Mouse (Mus musculus): ENCODE measurements around the gene Zfp108.

Zfp108 gene

DNA sequence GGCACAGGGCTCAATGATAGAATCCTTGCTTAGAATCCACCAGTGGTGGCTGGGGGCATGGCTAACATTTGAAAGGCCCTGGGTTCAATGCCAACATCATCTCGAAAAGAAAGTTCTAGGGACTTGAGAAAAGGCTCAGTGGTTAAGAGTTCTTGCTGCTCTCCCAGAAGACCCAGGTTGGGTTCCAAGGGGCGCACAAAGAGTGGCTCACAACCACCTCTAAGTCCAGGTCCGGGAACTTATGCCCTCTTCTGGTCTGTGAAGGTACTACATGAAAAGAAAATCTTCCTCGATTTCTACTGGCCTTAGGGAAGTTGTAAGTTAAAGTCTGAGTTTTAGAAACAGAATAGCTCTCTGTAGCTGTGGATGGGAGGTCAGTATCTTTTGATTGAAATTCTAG lies 31.5 kb downstream of the Zfp108 start:
- DNase-seq (ENCODE audit: low read depth) = no peak

- no peak for DNase-seq (ENCODE audit: low read depth)
Observed at GRCm38 (mm10) chr7:24286916-24287315, 32.3 kb downstream of the Zfp108 start.

DNA sequence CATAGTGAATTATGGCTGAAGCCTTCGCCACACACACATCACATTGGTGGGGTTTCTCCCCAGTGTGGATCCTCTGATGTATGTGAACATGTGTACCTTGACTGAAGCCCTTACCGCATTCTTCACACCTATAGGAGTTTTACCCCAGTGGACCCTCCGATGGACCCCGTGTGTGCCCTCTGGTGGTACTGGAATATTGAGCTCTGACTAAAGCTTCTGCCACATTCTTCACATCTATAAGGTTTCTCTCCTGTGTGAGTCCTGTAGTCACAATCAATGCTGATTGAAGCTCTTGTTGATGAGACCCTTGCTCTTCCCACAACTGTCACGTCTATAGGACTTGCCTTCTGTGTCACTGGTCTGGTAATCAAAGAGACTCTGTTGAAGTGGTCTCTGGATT lies 33.1 kb downstream of the Zfp108 start:
- DNase-seq (ENCODE audit: low read depth) = no peak

GRCm38 (mm10) chr7:24288512-24288911 lies 33.9 kb downstream of the Zfp108 start:
- no peak for DNase-seq (ENCODE audit: low read depth)

GRCm38 (mm10) chr7:24290106-24290693 lies 35.6 kb downstream of the Zfp108 start:
- DNase-seq (ENCODE audit: low read depth) = no peak

DNA sequence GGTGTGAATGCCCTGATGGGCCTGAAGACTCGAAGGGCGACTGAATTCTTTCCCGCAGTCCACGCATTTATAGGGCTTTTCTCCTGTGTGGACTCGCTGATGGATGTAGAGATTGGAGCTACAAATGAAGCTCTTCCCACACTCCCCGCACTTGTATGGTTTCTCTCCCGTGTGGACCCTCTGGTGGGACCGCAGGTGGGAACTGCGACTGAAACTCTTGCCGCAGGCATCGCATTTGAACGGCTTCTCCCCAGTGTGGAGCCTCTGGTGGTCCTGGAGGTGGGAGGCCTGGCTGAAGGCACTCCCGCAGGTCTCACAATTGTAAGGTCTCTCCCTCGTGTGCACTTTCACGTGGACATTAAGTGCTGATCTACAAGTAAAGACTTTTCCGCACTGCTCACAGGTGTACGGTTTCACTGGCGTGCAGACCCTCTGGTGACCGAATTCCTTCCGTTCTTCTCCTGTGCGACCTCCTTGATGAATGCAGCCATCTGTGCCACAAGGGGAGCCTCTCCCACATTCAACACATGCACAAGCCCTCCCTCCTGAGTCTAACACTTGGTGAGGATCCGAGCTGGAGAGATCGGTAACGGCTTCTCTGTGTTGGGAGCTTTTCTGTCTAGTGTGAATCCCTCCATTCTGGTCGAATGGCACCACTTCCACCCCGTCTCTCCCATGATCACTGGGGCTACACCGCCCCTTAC lies 36.9 kb downstream of the Zfp108 start:
- no peak for DNase-seq (ENCODE audit: low read depth)

GRCm38 (mm10) chr7:24293061-24293851 lies 38.7 kb downstream of the Zfp108 start:
- no peak for DNase-seq (ENCODE audit: low read depth)

- no peak for DNase-seq (ENCODE audit: low read depth)
Observed at GRCm38 (mm10) chr7:24294763-24295162, 40.2 kb downstream of the Zfp108 start.

- DNase-seq (ENCODE audit: low read depth) = no peak
Observed at GRCm38 (mm10) chr7:24295376-24295775, 40.8 kb downstream of the Zfp108 start.

- no peak for DNase-seq (ENCODE audit: low read depth)
Observed at GRCm38 (mm10) chr7:24296386-24296785, 41.8 kb downstream of the Zfp108 start.

DNA sequence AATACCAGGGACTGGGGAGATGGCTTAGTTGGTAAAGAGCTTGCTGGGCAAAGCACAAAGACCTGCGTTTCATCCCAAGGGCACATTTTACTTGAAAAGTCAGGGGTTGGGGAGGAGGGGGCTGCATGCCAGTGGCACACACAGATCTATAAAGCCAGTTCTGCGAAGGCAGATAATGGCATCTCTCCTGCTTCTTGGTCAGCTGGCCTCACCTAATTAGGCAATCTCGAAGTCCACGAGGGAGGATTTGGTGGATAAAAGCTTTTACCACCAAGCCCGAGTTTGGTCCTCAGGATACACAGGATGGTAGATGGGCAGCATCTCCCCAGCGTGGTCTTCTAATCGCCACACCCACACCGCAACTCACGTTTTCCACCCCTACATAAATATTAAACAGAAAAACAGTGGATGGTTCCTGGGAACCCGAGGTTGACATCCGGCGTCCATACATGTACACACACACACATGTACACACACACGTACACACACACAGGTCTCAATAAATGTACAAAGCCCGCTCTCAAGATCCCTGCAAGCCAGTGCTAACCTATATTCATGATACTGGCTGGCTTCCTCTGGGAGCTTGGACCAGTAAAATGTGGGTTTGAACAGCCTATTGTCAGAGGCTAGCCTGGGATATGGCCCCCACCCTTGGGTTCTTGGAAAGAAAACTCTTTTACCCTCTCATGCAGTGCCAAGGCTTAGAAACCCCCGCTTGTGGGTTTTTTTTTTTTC lies 42.9 kb downstream of the Zfp108 start:
- DNase-seq (ENCODE audit: low read depth) = no peak

GRCm38 (mm10) chr7:24298635-24298972 lies 44.0 kb downstream of the Zfp108 start:
- DNase-seq (ENCODE audit: low read depth) = no peak

DNA sequence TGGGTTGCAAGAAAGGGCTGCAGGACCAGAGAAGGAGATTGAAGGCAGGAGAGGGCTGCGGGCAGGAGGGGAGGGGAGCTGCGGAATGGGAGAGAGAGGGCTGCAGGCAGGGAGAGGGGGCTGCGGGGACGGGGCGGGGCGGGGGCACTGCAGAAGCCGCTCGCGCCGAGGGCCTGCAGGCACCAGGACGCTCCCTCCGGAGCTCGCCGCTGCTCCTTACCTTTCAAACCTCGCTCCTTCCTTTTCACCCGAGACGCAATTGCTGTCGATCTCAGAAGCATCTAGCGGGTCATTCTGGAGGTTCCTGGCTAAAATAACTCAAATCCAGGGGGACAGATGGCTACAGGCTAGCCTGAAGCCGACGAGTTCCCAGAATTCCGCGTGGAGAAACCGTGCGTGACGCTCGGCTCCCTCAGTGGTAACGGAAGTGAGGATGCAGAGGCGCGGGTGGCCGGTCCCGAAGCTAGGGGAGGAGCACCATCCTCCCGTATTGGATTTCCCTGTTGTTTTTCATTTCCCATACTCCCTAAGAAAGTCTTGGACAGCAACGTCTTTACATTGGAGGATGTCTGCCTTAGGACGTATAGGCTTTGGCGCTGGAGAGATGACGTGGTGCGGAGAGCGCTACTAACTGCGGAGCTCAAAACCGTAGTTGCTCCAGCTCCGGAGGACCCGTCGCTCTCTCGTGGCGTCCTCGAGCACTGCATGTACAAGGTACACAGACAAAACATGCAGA lies 44.5 kb downstream of the Zfp108 start:
- DNase-seq (ENCODE audit: low read depth) = peak; percentile 57

GRCm38 (mm10) chr7:24299823-24300481 lies 45.4 kb downstream of the Zfp108 start:
- DNase-seq (ENCODE audit: low read depth) = no peak

GRCm38 (mm10) chr7:24300771-24301282 lies 46.2 kb downstream of the Zfp108 start, which contains the start of gene Zfp61:
Gene Zfp61 (minus strand): TSS chr7:24301232.
- DNase-seq (ENCODE audit: low read depth) = peak; percentile 17

All from fibroblast of lung, adult 2 months (primary cell).